Mouse (Mus musculus) thymus, adult 2 months (tissue): ENCODE data around the gene Abraxas1.

ENCODE experiments used
- CTCF ChIP-seq: fragments of 200-500 bp; IDR thresholded peaks from 2 replicates; pipeline ENCODE4 v1.5.1; 2012; ENCODE audit warnings: mild to moderate bottlenecking, control low read depth, low read length, moderate library complexity, borderline replicate concordance; ENCODE audit not compliant: control insufficient read depth, poor library complexity, insufficient read depth; ENCODE audit errors: extremely low read depth
- POLR2A ChIP-seq: fragments of 200-500 bp; IDR thresholded peaks from 2 replicates; pipeline ENCODE4 v1.6.1; 2012; ENCODE audit warnings: mild to moderate bottlenecking, low read length, control low read depth, moderate library complexity; ENCODE audit not compliant: control insufficient read depth, poor library complexity, insufficient read depth; ENCODE audit errors: extremely low read depth

DNA sequence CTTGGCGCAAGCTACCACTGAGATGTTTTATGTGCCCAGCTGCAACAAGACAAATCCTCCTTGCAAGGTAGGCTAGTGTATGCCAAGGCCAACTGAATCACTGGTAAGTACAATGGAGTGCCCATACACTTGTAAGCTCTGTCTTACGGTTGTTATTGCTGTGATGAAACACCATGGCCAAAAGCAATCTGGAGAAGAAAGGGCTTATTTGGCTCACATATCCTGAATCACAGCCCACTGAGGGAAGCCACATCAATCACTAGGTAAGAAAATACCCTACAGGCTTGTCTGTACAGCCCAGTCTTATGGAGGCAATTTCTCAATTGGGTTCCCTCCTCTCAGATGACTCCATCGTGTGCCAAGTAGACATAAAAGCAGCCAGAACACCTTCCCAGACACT is 7.9 kb upstream of the Abraxas1 start:
- TF ChIP-seq POLR2A, result no peak
- TF ChIP-seq CTCF, result no peak
